Mouse (Mus musculus) intestine, embryonic 16.5 days (tissue): ENCODE measurements at regions not wholly inside any gene's neighbourhood (a gene's known extent, or its start where the extent isn't known, plus 50 kb on each side); places are given as distances from the start of the nearest gene placed in this dataset.
"Not testable (repeated sequence)": the region's sequence is repeated elsewhere in the genome, so short reads cannot be mapped to it uniquely, and the experiment has no call there.

Source experiments
- ATAC-seq: fragments of 200-750 bp; cut with Nextera tagmentation; 2 replicates; pipeline ENCODE4 v1.8.0; 2017; ENCODE audit warnings: moderate TSS enrichment, moderate library complexity
- H3K27ac ChIP-seq: fragments of 300-500 bp; sonication (generic); 2 replicates; pipeline ENCODE4 v1.5.1; 2014; ENCODE audit warnings: mild to moderate bottlenecking, low read length
- H3K27me3 ChIP-seq: fragments of 300-500 bp; sonication (generic); replicated peaks from 2 replicates; pipeline ENCODE4 v1.6.1; 2014; ENCODE audit warnings: low read length, control low read depth, mixed read lengths; ENCODE audit not compliant: control insufficient read depth, insufficient read depth
- H3K36me3 ChIP-seq: fragments of 300-500 bp; sonication (generic); 2 replicates; pipeline ENCODE4 v1.6.1; 2014; ENCODE audit warnings: low read length, control low read depth; ENCODE audit not compliant: control insufficient read depth, insufficient read depth
- H3K4me1 ChIP-seq: fragments of 300-500 bp; sonication (generic); 2 replicates; pipeline ENCODE4 v1.6.1; 2014; ENCODE audit warnings: low read length, control low read depth, mixed read lengths; ENCODE audit not compliant: control insufficient read depth, insufficient read depth
- H3K4me2 ChIP-seq: fragments of 300-500 bp; sonication (generic); 2 replicates; pipeline ENCODE4 v1.6.1; 2014; ENCODE audit warnings: low read depth, low read length, control low read depth
- H3K4me3 ChIP-seq: fragments of 300-500 bp; sonication (generic); 2 replicates; pipeline ENCODE4 v1.5.1; 2014; ENCODE audit warnings: mild to moderate bottlenecking, low read length
- H3K9ac ChIP-seq: fragments of 300-500 bp; sonication (generic); 2 replicates; pipeline ENCODE4 v1.6.1; 2014; ENCODE audit warnings: low read depth, low read length
- H3K9me3 ChIP-seq: fragments of 300-500 bp; sonication (generic); 2 replicates; pipeline ENCODE4 v1.6.1; 2016; ENCODE audit warnings: low read length, control low read depth; ENCODE audit not compliant: control insufficient read depth
- WGBS: fragments of 180-500 bp; shearing (Covaris S2); extraction: QIAGEN DNeasy Blood & Tissue Kit; methylation state at CpG from one replicate; pipeline ENCODE4 v1.1.7; 2014; 5-methylcytosine and 5-hydroxymethylcytosine counted together

- H3K9me3 ChIP-seq = no peaks in the 10 kb centered on the region
- no peak overlapping the region for H3K27ac ChIP-seq
- H3K4me1 ChIP-seq = no peaks in the 10 kb centered on the region
- no peak overlapping the region for H3K4me2 ChIP-seq
- H3K36me3 ChIP-seq = no peaks in the 10 kb centered on the region
- WGBS = 93% methylated on average over 7 of the region's 7 CpGs
- no peak for ATAC-seq
- H3K9ac ChIP-seq = no peak overlapping the region
- H3K27me3 ChIP-seq = no peaks in the 10 kb centered on the region
- H3K4me3 ChIP-seq = no peak overlapping the region
Measured at GRCm38 (mm10) chr3:38268226-38268625, 216.4 kb downstream of the Ankrd50 start.

GRCm38 (mm10) chr3:38263261-38264141 is 221.1 kb downstream of the Ankrd50 start:
- WGBS = 67% methylated on average over 16 of the region's 16 CpGs
- Histone ChIP-seq H3K4me3 (no peak overlapping the region), H3K27me3 (no peaks in the 10 kb centered on the region), H3K4me2 (no peak overlapping the region), H3K9me3 (0 out of 2 replicates have a peak, but pooled peaks cover 5% of the 10 kb centered on the region), H3K9ac (no peak overlapping the region), H3K36me3 (no peaks in the 10 kb centered on the region), H3K27ac (no peak overlapping the region), H3K4me1 (no peaks in the 10 kb centered on the region)
- no peak for ATAC-seq

- no peak overlapping the region for H3K9ac ChIP-seq
- H3K27ac ChIP-seq = no peak overlapping the region
- WGBS = 76% methylated on average over 11 of the region's 11 CpGs
- no peak overlapping the region for H3K4me3 ChIP-seq
- no peaks in the 10 kb centered on the region for H3K36me3 ChIP-seq
- no peak overlapping the region for H3K4me2 ChIP-seq
- 0 out of 2 replicates have a peak, but pooled peaks cover 2% of the 10 kb centered on the region for H3K4me1 ChIP-seq
- no peaks in the 10 kb centered on the region for H3K27me3 ChIP-seq
- H3K9me3 ChIP-seq = 0 out of 2 replicates have a peak, but pooled peaks cover 5% of the 10 kb centered on the region
- ATAC-seq = no peak
Measured at GRCm38 (mm10) chr3:38261326-38262075, 223.1 kb downstream of the Ankrd50 start.

- H3K4me3 ChIP-seq, H3K9me3 ChIP-seq, H3K36me3 ChIP-seq, ATAC-seq, H3K4me1 ChIP-seq, H3K27ac ChIP-seq, H3K4me2 ChIP-seq, H3K27me3 ChIP-seq, H3K9ac ChIP-seq: not testable (repeated sequence)
- WGBS = 89% methylated on average over 8 of the region's 8 CpGs
Measured at GRCm38 (mm10) chr3:38259223-38259622, 225.4 kb downstream of the Ankrd50 start.

- WGBS = 57% methylated on average over 14 of the region's 14 CpGs
- Histone ChIP-seq H3K36me3 (no peaks in the 10 kb centered on the region), H3K4me2 (no peak overlapping the region), H3K9me3 (peaks cover 10% of the 10 kb centered on the region), H3K4me1 (0 out of 2 replicates have a peak, but pooled peaks cover 2% of the 10 kb centered on the region), H3K4me3 (no peak overlapping the region), H3K27ac (no peak overlapping the region), H3K27me3 (no peaks in the 10 kb centered on the region), H3K9ac (no peak overlapping the region)
- ATAC-seq = no peak
Measured at GRCm38 (mm10) chr3:38257843-38258290, 226.8 kb downstream of the Ankrd50 start.

- ATAC-seq = no peak
- peaks cover 10% of the 10 kb centered on the region for H3K9me3 ChIP-seq
- H3K9ac ChIP-seq = no peak overlapping the region
- no peak overlapping the region for H3K4me3 ChIP-seq
- no peak overlapping the region for H3K4me2 ChIP-seq
- H3K4me1 ChIP-seq = 0 out of 2 replicates have a peak, but pooled peaks cover 2% of the 10 kb centered on the region
- no peaks in the 10 kb centered on the region for H3K27me3 ChIP-seq
- no peak overlapping the region for H3K27ac ChIP-seq
- no peaks in the 10 kb centered on the region for H3K36me3 ChIP-seq
- 61% methylated on average over 14 of the region's 14 CpGs for WGBS
Measured at GRCm38 (mm10) chr3:38257076-38257842, 227.4 kb downstream of the Ankrd50 start.

GRCm38 (mm10) chr3:38255674-38256073 is 229.0 kb downstream of the Ankrd50 start:
- Histone ChIP-seq H3K27me3 (no peaks in the 10 kb centered on the region), H3K4me1 (peaks cover 2% of the 10 kb centered on the region; the same call in 1 of the 2 replicates), H3K9me3 (peaks cover 7% of the 10 kb centered on the region), H3K4me3 (no peak overlapping the region), H3K27ac (no peak overlapping the region), H3K4me2 (no peak overlapping the region), H3K36me3 (no peaks in the 10 kb centered on the region), H3K9ac (no peak overlapping the region)
- ATAC-seq = no peak
- WGBS = 8% methylated on average over 2 of the region's 2 CpGs

GRCm38 (mm10) chr3:38254896-38255295 is 229.7 kb downstream of the Ankrd50 start:
- Histone ChIP-seq H3K4me1 (peaks cover 2% of the 10 kb centered on the region; the same call in 1 of the 2 replicates), H3K27ac (no peak overlapping the region), H3K36me3 (no peaks in the 10 kb centered on the region), H3K4me3 (no peak overlapping the region), H3K27me3 (no peaks in the 10 kb centered on the region), H3K9ac (no peak overlapping the region), H3K4me2 (no peak overlapping the region), H3K9me3 (peaks cover 5% of the 10 kb centered on the region)
- peak; percentile 84 for ATAC-seq
- 27% methylated on average over 2 of the region's 2 CpGs for WGBS

- no peak for ATAC-seq
- Histone ChIP-seq H3K4me2 (no peak overlapping the region), H3K9ac (no peak overlapping the region), H3K9me3 (peaks cover 5% of the 10 kb centered on the region), H3K4me1 (no peaks in the 10 kb centered on the region; the same call in 1 of the 2 replicates), H3K4me3 (no peak overlapping the region), H3K36me3 (no peaks in the 10 kb centered on the region), H3K27ac (no peak overlapping the region), H3K27me3 (no peaks in the 10 kb centered on the region)
- 60% methylated on average over 2 of the region's 2 CpGs for WGBS
Measured at GRCm38 (mm10) chr3:38251592-38251991, 233.1 kb downstream of the Ankrd50 start.
